Mouse (Mus musculus): ENCODE measurements around the gene Rpl13. TPM values are rescaled to one million over a fixed set of nuclear protein-coding genes. Genes with fewer than 3 reads are reported as not detected.

The Rpl13 gene
- total RNA-seq, 2 experiments from 2014 or later, result 390 to 435 TPM

DNA sequence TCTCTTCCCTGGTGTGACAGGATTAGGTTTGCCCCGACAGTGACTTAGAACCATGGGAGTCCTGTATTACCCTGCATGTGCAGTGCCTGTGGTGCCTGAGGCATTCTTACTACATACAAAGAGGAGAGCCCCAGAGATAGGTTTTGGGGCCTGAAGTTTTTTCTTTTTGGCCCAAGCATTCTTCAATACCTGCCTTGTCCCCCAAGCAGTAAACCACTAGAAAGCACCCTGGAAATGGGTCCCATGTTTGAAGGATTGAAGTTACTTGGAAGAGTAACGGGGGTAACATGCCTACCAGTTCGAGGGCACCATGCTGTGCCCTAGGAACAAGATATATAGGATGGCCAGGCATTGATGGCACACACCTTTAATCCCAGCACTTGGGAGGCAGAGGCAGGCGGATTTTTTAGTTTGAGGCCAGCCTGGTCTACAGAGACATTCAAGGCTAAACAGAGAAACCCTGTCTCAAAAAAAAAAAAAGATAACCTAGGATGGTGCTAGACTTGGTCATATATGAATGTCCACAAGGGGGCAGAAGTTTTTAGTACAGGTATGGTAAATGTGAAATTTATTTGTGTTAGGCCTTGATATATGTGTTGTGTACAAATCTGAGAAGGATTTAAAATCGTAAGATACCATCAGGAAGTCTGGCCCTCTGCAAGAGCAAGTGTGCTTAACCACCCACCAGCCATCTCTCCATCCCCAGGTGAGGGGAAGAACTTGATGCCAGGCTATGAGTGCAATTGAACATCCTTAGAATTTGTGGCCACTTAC is 3.6 kb downstream of the Rpl13 start:
- DNase-seq (ENCODE audit: low spot score in 2 of 2), result peak in 1 of 2 experiments; percentile 40

DNA sequence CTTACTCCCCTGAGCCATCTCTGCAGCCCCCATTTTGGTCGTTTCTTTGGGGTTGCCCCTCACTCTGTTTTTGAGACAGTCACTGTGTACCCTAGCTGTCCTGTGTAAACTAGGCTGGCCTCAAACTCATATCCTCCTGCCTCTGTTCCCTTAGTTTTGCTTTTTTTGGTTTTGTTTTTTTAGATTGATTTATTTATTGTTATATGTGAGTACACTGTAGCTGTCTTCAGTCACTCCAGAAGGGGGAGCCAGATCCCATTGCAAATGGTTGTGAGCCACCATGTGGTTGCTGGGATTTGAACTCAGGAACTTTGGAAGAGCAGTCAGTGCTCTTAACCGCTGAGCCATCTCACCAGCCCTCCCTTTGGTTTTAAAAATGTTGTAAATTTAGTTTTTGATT is 4.4 kb downstream of the Rpl13 start:
- no peak for DNase-seq (ENCODE audit: low spot score in 2 of 2)

DNA sequence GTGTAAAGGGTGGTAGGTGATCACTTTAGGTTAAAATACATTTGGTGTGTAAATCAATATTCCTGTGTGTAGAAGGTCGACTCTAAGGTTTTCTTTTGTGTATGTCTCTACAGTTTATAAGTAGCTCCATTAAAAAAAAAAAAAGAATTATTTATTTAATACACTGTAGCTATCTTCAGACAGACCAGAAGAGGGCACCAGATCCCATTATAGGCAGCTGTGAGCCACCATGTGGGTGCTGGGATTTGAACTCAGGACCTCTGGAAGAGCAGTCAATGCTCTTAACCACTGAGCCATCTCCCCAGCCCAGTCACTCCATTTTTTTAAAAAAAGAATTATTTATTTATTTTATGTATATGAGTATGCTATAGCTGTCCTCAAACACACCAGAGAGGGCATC is 5.9 kb downstream of the Rpl13 start:
- no peak for DNase-seq (ENCODE audit: low spot score in 2 of 2)

DNA sequence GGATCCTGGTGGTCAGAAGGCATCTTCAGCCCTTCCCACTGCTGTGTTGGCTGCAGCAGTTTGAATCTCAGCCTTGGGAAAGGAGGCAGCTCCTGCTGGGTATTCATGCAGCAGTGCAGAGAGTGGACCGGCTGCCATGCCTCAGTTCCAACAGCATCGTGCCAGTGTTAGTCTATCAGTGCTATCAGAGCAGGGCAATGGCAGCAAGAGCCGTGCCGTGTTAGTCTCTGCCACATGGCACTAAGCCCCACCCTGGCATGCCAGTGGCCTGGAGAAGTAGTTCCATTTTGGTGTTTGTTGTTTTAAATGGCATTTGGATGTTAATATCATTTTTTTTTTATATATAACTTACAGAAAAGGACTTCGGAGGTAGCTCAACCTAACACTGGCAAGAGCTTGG is 6.8 kb downstream of the Rpl13 start:
- DNase-seq (ENCODE audit: low spot score in 2 of 2), result no peak

DNA sequence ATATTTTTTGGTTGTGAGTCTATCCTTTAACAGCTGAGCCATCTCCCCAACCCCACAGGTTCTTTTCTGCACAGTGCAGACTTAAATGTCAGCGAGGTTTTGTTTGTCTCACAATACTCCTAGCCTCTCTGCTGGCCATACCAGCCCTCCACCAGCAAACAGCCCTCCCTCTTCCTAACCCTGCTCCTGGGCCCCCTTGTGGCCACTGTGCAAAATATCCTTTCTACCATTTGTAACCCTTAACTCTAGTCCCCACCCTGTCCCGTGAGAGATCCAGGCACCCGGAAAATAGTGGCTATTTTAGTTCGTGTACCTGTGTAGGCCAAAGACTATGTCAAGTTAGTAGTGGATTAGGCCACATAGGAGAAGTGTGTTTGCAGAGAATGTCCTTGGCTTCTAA is 8.5 kb downstream of the Rpl13 start:
- no peak for DNase-seq (ENCODE audit: low spot score in 2 of 2)

DNA sequence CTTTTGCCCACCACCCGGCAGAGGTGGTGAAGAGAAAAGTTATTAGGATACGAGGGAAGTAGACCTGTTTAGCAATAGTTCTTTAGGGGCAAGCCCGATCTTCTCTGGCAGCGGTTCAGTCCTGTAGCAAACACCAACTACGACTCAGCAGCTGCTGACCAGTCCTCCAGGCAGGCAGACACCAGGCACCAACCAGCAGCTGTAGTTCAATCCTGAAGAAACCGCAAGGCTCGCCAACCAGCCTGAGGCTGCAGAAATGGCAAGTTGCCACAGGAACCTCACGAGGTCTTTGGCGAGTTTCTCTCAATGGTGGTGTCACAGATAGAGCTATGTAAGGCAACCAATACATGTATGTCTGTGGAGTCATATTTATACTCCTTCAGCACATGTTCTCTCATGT is 10.7 kb downstream of the Rpl13 start:
- DNase-seq (ENCODE audit: low spot score in 2 of 2), result no peak

DNA sequence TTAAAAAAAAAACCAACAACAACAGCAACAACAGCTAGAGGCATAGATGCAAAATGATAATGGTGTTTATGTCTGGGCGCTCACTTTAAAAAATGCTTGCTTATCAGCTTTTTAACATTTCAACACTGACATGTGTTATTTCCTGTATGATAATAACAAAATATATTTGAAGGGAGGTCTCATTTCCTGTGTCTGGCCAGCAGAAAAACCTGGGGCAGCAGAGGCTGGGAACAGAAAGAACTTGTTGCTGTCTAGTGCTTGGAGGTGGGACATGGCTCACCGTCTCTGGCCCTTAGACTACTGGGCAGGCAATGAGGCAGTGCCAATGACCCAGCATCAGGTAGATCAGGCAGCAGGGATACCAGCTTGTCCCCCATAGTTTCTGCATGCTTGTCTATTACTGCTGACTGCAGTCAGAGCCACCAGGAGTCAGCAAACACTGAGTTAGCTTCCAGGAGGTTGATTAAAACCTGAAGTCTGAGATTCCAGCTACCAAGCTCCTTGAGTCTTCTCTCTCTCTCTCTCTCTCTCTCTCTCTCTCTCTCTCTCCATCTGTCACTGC is 11.8 kb downstream of the Rpl13 start:
- no peak for DNase-seq (ENCODE audit: low spot score in 2 of 2)

DNA sequence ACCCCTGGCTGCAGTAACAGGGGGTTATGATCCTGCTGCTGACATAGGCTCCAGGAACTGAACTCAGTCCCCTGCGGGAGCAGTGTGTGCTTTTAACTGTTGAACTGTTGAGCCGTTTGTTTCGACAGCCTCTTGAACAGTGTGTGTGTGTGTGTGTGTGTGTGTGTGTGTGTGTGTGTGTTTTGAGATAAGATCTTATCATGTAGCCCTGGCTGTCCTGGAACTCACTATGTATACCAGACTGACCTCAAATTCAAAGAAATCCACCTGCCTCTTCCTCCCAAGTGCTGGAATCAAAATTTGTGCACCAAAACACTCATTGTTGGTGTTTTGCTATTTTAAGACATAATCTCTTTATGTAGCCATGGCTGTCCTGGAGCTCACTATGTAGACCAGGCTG is 12.5 kb downstream of the Rpl13 start:
- DNase-seq (ENCODE audit: low spot score in 2 of 2), result no peak

DNA sequence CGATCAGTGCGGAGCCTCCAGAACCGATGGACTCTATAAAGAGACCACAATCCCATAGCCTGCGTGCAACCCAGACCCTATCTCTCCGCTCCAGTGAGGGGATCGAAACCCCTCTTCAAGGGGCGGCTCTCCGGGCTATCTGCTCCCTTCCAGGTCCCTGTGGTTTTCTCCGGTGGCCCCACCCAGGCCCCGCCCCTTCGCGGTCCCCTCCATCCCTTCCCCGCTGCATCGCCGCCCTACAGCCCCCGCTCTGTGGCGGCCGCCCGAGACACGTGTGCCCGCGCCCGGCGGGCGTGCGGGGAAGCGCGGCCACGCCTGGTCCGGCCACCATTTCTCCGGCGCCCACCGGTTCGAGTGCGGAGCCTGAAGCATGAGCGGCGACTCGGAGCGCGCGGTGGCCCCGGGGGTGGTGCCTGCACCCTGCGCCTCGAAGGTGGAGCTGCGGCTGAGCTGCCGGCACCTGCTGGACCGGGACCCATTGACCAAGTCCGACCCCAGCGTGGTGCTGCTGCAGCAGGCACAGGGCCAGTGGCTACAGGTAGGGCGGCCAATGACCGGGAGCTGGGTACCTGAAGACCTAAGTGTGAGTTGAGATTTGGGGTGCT is 15.1 kb downstream of the Rpl13 start, which contains the start of gene Cpne7:
TSS of gene Cpne7 (plus strand) at position 248 of the 605 bp plus-strand sequence.
- no peak for DNase-seq (ENCODE audit: low spot score in 2 of 2)

DNA sequence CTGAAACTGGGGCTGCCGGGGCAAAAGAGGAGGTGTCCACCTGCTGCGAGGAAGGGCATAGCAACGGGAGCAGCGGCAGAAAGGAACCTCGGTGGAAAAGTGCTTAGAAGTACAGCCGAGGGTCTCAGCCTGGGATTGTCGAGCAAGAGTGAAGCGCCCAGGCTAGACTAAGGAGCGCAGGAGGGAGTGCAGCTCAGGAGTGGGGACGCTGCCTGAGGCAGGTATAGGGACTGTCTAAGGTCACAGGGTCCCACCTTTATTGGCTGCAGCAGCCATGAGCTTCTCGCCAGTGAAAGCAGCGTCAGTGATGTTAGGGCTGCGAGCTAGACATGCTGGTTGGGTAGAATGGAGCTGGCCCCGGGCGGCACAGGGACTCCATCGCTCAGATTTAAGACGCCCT is 15.6 kb downstream of the Rpl13 start:
- DNase-seq (ENCODE audit: low spot score in 2 of 2), result no peak

DNA sequence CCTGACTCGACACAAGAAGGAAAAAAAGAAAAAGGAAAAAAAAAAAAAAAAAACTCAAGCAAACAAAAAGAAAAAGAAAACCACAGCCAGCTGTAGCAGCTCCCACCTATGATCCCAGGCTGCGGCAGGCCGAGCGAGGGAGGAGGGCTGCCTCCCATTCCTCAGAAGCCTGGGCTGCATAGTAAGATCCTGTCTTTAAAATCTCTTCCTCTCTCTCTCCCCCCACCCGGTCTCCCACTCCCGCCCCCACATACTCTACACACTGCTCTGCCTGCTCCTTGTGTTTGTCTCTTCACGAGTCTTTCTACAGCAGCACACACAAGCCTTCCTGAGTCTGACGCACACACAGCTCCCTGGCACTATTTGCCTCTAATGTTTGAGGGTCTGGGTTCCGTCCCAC is 19.9 kb downstream of the Rpl13 start:
- DNase-seq (ENCODE audit: low spot score in 2 of 2), result no peak

DNA sequence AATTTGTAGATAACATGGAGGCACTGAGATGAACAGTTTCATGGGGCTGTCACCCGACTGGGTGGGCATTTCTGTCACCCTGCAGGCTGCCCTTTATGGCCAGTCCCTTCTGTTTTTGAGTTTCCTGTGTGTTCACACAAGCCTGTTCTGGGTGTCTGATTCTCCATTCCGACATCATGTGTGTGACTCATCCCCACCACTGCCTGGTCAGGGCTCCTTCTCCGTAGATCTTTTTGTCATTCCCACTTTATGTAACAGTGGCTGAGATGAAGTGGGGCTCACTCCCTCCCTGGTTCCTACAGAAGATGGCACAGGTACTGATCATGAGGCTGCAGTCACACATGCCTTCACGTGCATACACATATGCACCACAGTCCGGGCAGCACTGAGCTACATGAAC is 20.5 kb downstream of the Rpl13 start:
- no peak for DNase-seq (ENCODE audit: low spot score in 2 of 2)

DNA sequence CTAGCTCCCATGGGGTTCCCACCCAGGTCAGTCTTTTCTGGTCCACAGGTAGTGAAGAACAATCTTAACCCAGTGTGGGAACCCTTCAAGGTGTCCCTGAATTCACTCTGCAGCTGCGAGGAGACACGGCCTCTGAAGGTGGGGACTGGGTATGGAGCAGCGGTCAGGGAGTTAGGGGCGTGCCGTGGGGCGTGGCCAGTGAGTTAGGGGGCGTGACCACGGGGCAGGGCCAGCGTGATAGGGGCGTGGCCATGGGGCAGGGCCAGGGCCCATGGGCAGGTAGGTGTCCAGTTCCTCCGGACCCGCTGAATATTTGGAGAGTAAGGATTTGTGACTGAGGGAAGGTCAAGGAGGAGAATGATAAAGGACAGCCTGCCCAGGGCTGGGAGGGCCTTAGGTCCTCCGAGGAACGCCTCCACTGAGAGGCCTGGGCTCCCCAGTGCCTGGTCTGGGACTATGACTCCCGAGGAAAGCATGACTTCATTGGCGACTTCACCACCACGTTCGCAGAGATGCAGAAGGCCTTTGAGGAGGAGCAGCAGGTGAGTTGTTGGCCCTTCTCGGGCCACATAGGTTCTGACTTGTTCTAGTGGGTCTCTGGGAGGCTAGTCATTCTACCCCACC is 24.2 kb downstream of the Rpl13 start:
- no peak for DNase-seq (ENCODE audit: low spot score in 2 of 2)

DNA sequence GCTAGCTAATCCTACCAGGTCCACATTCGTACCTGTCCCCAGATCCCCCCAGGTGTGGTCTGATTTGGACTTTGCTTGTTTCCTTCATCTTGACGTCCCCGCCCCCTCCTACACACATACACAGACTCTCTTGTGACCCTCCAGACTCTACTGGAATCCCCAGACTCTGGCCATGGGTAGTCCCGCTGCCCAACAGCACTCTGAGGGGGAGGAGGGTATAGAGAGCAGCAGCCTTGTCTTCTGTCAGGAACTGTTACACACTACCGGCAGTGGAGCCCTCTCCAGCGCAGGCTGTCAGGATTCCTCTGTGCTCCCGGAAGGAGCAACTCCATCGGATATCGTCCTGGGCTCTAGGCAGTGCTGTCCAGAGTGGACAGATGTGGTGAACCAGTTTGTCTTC is 28.9 kb downstream of the Rpl13 start:
- no peak for DNase-seq (ENCODE audit: low spot score in 2 of 2)

DNA sequence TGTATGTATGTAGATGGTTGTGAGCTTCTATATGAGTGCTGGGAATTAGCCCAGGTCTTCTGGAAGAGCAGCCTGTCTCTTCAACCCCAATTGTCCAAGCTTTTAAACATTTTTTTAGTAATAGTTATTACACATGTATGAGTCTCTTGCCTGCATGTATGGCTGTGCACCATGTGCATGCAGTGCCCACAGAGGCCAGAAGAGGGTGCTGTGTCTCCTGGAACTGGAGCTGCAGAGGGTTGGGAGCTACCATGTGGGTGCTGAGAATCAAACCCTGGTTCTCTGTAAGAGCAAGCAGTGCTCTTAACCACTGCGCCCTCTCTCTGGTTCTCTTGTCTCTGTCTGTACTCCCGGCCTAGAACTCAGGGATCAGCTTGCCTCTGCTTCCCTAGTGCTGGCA is 30.8 kb downstream of the Rpl13 start:
- no peak for DNase-seq (ENCODE audit: low spot score in 2 of 2)

DNA sequence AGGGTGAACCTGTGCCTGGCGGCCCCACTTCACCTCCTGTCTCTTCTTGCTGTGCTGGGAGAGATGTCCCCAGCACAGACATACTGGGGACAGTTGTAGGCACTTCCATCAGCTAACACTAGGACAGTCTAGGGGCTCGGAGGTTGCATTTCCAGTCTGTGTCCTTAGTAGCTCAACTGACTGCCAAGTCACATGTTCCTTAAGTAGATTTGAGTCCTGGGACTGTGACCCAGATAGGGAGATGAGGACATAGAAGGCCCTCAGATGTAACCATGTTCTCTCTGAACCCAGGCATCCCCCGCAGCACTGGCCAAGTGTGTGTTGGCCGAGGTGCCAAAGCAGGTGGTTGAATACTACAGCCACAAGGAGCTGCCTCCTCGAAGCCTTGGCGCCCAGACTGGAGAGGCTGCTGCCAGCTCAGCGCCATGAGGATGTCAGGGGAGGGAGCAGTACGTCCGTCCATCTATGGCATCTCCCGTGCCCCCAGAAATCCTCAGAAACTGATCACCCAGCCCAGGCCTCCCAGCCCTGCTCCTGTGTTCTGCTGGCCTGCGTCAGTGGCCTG is 32.1 kb downstream of the Rpl13 start:
- no peak for DNase-seq (ENCODE audit: low spot score in 2 of 2)

DNA sequence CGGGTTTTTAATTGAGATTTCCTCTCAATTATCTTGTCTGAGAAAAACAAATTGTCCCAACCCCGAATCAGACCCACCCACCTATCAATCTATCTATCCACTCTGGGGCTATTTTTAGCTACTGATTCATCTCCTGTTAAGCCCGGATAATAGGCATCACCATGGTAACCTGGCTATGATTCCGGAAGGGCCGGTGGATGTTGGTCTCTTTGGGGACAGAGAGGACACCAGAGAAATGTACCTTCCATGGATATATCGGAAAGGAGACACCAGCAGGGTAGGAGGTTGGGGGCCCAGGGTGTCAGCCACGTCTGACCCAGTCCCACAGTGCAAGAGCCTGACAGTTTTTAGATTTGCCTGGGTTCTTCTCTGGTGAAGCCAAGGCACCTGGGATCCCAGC is 33.3 kb downstream of the Rpl13 start:
- peak; percentile 42 to 62 for DNase-seq (ENCODE audit: low spot score in 2 of 2)

DNA sequence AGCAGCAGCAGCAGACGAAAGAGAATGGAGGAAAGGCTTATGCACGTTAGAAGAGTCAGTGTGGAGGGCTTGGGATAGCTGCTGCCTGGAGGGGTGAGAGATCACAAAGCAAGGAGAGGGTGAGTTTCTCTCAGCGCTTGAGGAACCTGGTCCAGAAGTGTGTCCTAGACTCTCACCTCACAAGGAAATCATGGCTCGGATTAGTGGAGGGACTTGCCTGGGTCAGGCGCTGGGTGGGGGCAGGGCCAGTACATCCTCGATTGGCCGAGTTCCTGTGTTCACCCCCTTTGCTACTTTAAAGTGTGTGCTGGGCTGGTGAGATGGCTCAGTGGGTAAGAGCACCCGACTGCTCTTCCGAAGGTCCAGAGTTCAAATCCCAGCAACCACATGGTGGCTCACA is 33.7 kb downstream of the Rpl13 start:
- DNase-seq (ENCODE audit: low spot score in 2 of 2), result no peak

DNA sequence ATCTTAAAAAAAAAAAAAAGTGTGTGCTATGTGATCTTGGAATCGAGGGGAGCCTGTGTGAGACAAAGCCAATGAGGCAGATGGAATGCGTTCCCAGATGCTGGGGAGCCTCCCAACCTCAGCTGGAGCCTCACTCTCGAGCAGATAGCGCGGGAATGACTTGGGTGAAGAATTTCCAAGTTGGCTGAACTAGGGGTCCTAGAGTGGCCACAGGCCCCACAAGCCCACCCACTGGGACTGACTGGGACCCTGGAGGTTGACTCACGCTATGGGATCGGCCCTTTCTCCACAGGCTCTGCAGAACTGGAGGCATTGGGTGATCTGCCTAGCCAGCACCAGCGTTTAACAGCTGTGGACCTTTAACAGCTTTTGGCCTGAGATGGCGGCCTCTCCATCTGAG is 34.1 kb downstream of the Rpl13 start:
- no peak for DNase-seq (ENCODE audit: low spot score in 2 of 2)

DNA sequence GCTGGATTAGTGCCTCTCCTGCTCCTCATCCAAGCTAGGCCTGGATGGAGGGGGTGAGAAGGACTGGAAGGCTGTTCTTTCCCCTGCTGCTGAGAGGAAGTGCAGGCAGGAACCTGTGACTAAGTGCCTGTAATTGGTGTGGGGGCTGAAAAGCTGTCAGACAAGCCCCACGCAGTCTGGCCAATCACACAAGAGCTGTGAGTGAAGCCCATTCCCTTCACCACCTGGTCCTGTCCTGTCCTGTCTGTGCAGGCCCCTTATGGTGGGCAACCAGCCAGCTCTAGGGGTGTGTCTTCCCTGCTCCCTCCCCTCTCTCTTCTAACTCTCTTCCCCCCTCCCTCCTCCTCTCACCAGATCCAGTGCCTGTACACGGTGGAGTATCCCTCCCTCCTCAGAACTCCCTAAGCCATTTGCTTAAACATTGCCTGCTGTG is 35.5 kb downstream of the Rpl13 start:
- peak; percentile 52 to 59 for DNase-seq (ENCODE audit: low spot score in 2 of 2)

DNA sequence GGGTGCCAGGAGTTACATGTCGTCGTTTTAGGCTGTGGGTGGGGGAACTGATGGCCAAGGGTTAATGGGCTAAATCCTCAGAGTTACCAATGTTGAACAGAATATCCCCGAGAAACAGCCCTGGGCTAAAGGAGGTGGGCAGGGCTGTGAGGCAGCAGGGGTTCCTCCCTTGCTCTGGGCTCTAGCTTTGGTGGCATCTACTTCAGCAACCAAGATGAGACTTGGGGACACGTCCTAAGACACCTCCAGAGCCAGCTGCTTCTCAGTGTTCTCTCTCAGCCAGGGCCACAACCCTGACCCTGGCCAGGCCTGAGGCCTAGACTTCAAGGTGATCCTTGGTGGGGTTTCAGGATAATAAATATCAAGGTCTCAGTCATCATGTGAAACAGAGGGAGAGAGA is 36.6 kb downstream of the Rpl13 start:
- no peak for DNase-seq (ENCODE audit: low spot score in 2 of 2)

Measured in layer of hippocampus, postnatal 14 days (tissue).